In the genomic region with DNA sequence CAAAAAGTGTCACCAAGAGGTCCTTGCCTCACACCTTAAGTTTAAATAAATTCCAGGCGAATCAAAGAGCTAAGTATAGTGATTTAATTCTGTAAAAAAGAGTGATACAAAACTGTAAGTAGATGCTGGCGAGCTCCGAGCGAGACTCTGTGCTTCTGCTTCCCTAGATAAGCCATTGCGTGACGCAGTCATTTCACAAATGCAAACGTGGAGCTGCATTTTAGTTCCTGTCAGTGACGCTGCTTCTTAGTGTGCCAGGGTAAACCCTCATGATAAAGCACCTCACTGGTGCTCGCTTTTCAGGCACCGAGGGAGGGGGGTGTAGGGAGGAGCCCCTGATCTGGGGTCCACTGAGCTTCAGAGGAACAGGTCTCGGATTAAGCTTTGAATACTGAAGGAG, we compare ENCODE assay signal across 28 mouse cellular contexts. TPM values are rescaled to one million over a fixed set of nuclear protein-coding genes. Genes with fewer than 3 reads are reported as not detected.
DNase-seq lines count a peak whose midpoint lies in the region; ATAC-seq and TF ChIP-seq lines count a peak whose summit lies in the region.
"Had no signal": no experiment of that assay in that cellular context is flagged by ENCODE, and none has a peak within 500 bp of the region (broad histone marks: within the 10 kb centered on the region; RNA-seq: fewer than 3 reads in every experiment).

No protein-coding gene starts in this region.

- no peaks in the 10 kb centered on the region for H3K27me3 ChIP-seq in heart, embryonic 12.5 days (replicated peaks)
- no peaks in the 10 kb centered on the region for H3K27me3 ChIP-seq in lung, embryonic 14.5 days (ENCODE audit: insufficient read depth, low read length)
- H3K27me3 ChIP-seq in midbrain, embryonic 10.5 days (ENCODE audit: low read depth, poor library complexity, severe bottlenecking) = no peaks in the 10 kb centered on the region
- H3K27me3 ChIP-seq: forebrain, embryonic 15.5 days; hindbrain, embryonic 13.5 days; limb, embryonic 12.5 days; Patski; stomach, embryonic 15.5 days had no signal

- H3K36me3 ChIP-seq in heart, embryonic 12.5 days = peaks cover 10% of the 10 kb centered on the region; the same call in 1 of the 2 replicates
- H3K36me3 ChIP-seq in lung, embryonic 14.5 days (ENCODE audit: insufficient read depth) = no peaks in the 10 kb centered on the region
- H3K36me3 ChIP-seq in midbrain, embryonic 10.5 days = no peaks in the 10 kb centered on the region
- H3K36me3 ChIP-seq: forebrain, embryonic 15.5 days; hindbrain, embryonic 13.5 days; limb, embryonic 12.5 days; stomach, embryonic 15.5 days had no signal

- DNase-seq in heart, adult 8-10 months (ENCODE audit: low spot score) = no peak
- peak; percentile 39 for DNase-seq in lung, embryonic 14.5 days
- no peak for DNase-seq in lung, postnatal 36 days
- DNase-seq in midbrain, embryonic 10.5 days (ENCODE audit: low spot score) = no peak
- no peak for DNase-seq in thymus, postnatal 10 days (ENCODE audit: low spot score in 2 of 2)
- DNase-seq: adrenal gland, postnatal 36 days; cerebellum, adult 11 months; cerebellum, adult 9-11 months; gastrocnemius, postnatal 14 days; heart, adult 2 months; heart, postnatal 14 days; kidney, adult 18-20 months; kidney, postnatal 10 days; lung, adult 18-20 months; thymus, postnatal 36 days had no signal

- 0 out of 2 replicates have a peak overlapping the region, but pooled peaks have one; percentile 11 for H3K4me2 ChIP-seq in heart, embryonic 12.5 days
- no peak overlapping the region for H3K4me2 ChIP-seq in lung, embryonic 14.5 days
- H3K4me2 ChIP-seq: forebrain, embryonic 15.5 days; hindbrain, embryonic 13.5 days; limb, embryonic 12.5 days; liver, embryonic 11.5 days; stomach, embryonic 15.5 days had no signal

- H3K4me1 ChIP-seq in heart, embryonic 12.5 days (replicated peaks) = peaks cover 28% of the 10 kb centered on the region
- H3K4me1 ChIP-seq in lung, embryonic 14.5 days (ENCODE audit: insufficient read depth) = peaks cover 26% of the 10 kb centered on the region
- H3K4me1 ChIP-seq in midbrain, embryonic 10.5 days = peaks cover 23% of the 10 kb centered on the region
- H3K4me1 ChIP-seq: forebrain, embryonic 15.5 days; hindbrain, embryonic 13.5 days had no signal

- H3K27ac ChIP-seq in heart, embryonic 12.5 days (ENCODE audit: poor library complexity, severe bottlenecking) = no peak overlapping the region
- H3K27ac ChIP-seq in lung, embryonic 14.5 days (ENCODE audit: low read depth) = no peak overlapping the region
- no peak overlapping the region for H3K27ac ChIP-seq in midbrain, embryonic 10.5 days (replicated peaks)
- H3K27ac ChIP-seq: embryonic facial prominence, embryonic 10.5 days; forebrain, embryonic 15.5 days; heart, adult 2 months; hindbrain, embryonic 13.5 days; layer of hippocampus, adult 2 months; stomach, embryonic 15.5 days had no signal

- WGBS in heart, embryonic 12.5 days = 62% methylated on average over 11 of the region's 11 CpGs
- 42% methylated on average over 11 of the region's 11 CpGs for WGBS in lung, embryonic 14.5 days
- WGBS in midbrain, embryonic 10.5 days = 82% methylated on average over 11 of the region's 11 CpGs

- H3K9ac ChIP-seq in heart, embryonic 12.5 days = no peak overlapping the region
- H3K9ac ChIP-seq in lung, embryonic 14.5 days = no peak overlapping the region
- H3K9ac ChIP-seq: forebrain, embryonic 15.5 days; hindbrain, embryonic 13.5 days; limb, embryonic 12.5 days; stomach, embryonic 15.5 days had no signal

- ATAC-seq in heart, embryonic 12.5 days (ENCODE audit: insufficient number of reproducible peaks, low FRiP score) = no peak
- no peak for ATAC-seq in lung, embryonic 14.5 days (ENCODE audit: insufficient read depth)
- ATAC-seq in granulocyte monocyte progenitor cell, adult 5-6 weeks (replicated peaks; ENCODE audit: poor library complexity, severe bottlenecking) = peak; percentile 14; the same call in 1 of the 2 replicates
- ATAC-seq: forebrain, embryonic 15.5 days; inflammation-experienced regulatory T-cells, adult 6 months; Patski had no signal

- TF ChIP-seq CTCF in lung, embryonic 14.5 days (IDR thresholded peaks at IDR 0.05; ENCODE audit: low read depth) = no peak

- no peak overlapping the region for H3K4me3 ChIP-seq in heart, embryonic 12.5 days
- H3K4me3 ChIP-seq in lung, embryonic 14.5 days (ENCODE audit: low read depth, low read length) = no peak overlapping the region
- no peak overlapping the region for H3K4me3 ChIP-seq in midbrain, embryonic 10.5 days
- H3K4me3 ChIP-seq: embryonic facial prominence, embryonic 10.5 days; forebrain, embryonic 15.5 days; heart, adult 2 months; hindbrain, embryonic 13.5 days; layer of hippocampus, adult 2 months; limb, embryonic 12.5 days; stomach, embryonic 15.5 days had no signal

- H3K9me3 ChIP-seq in heart, embryonic 12.5 days (replicated peaks) = no peaks in the 10 kb centered on the region
- no peaks in the 10 kb centered on the region for H3K9me3 ChIP-seq in lung, embryonic 14.5 days (ENCODE audit: low read depth, low read length)
- no peaks in the 10 kb centered on the region for H3K9me3 ChIP-seq in midbrain, embryonic 10.5 days (replicated peaks)
- H3K9me3 ChIP-seq: embryonic facial prominence, embryonic 10.5 days; forebrain, embryonic 15.5 days; hindbrain, embryonic 13.5 days; limb, embryonic 12.5 days; stomach, embryonic 15.5 days had no signal

RNA-seq across cellular contexts. Expression of a gene that starts 53.2 kb away (rescaled TPM):
- polyA plus RNA-seq in heart, embryonic 12.5 days (2016; fragmentation: Nextera tagmentation; extraction: Ambion mirVana) = 58.2 and 61.9 TPM in 2 replicates
- total RNA-seq in heart, adult 8-10 months (2022) = 10 to 100 TPM; 24.6 to 34.0 (median 28.6) TPM
- polyA plus RNA-seq in lung, embryonic 14.5 days (2014; fragmentation: Nextera tagmentation; extraction: Ambion mirVana) = 48.6 and 52.0 TPM in 2 replicates
- total RNA-seq in granulocyte monocyte progenitor cell, adult 5-6 weeks (2014; fragmentation: Nextera tagmentation) = 28.4 and 51.5 TPM in 2 replicates
- total RNA-seq in granulocyte monocyte progenitor cell, adult 5-6 weeks (2017) = 25.2 and 28.6 TPM in 2 replicates
- polyA plus RNA-seq in midbrain, embryonic 10.5 days (2016; fragmentation: Nextera tagmentation; extraction: Ambion mirVana) = 47.0 and 47.8 TPM in 2 replicates

RNA-seq across cellular contexts. Expression of a gene that starts 53.7 kb away (rescaled TPM):
- polyA plus RNA-seq in heart, embryonic 12.5 days (2016; fragmentation: Nextera tagmentation; extraction: Ambion mirVana) = 0.18 and 0.27 TPM in 2 replicates
- total RNA-seq in heart, adult 8-10 months (2022) = under 1 TPM in 1 of 4 experiments, not detected in 3; 0.32 TPM
- 0.97 and 1.2 TPM in 2 replicates for polyA plus RNA-seq in lung, embryonic 14.5 days (2014; fragmentation: Nextera tagmentation; extraction: Ambion mirVana)
- not detected in 2 replicates for total RNA-seq in granulocyte monocyte progenitor cell, adult 5-6 weeks (2014; fragmentation: Nextera tagmentation)
- total RNA-seq in granulocyte monocyte progenitor cell, adult 5-6 weeks (2017) = not detected in 2 replicates
- polyA plus RNA-seq in midbrain, embryonic 10.5 days (2016; fragmentation: Nextera tagmentation; extraction: Ambion mirVana) = 0.56 and 0.78 TPM in 2 replicates
- total RNA-seq: adrenal gland, adult 18-20 months; adrenal gland, postnatal 36 days; heart, adult 2 months; neutrophil, adult 5-6 weeks had no signal
- polyA plus RNA-seq: inflammation-experienced regulatory T-cells, adult 6 months; liver, embryonic 11.5 days had no signal
